Mouse (Mus musculus): ENCODE results near the gene Rxfp4. TPM values are rescaled to one million over a fixed set of nuclear protein-coding genes. Genes with fewer than 3 reads are reported as not detected.
A peak's percentile ranks its signal among the peaks of the same experiment; 100 is the strongest.

Gene Rxfp4
- not detected in 2 replicates for polyA plus RNA-seq (2015; fragmentation: Nextera tagmentation; extraction: Ambion mirVana)

DNA sequence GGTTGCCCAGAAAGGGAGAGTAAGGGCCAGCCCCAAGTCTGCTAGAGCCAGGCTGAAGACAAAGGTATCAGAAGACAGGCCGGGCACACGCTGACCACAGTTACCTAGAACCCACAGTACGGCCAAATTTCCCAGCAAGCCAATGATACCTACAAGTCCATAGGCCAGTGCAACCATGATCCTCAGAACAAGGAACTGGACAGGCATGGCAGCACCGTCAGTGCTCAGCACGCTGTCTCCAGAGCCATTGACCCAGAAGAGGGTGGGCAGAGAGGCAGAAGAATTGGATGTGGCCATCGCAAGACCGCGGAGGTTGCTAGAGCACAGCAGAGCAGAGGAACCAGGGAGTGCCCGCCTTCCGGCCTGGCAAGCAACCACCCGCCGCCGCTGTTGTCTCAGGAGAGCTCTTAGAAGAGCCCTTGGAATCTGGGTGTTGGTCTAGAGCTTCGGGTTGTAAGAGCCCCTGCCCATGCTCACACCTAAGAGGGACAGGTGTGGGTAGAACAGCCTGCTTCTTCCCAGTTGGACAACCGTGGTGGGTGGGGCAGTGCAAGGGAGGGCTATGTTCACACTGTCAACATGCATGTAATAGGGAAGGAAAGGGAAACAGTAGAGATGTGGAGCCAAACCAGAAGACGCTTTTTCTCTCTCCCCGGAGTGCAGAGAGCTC is at the start of gene Rxfp4:
Rxfp4 (minus strand) TSS at position 297 of the 670 bp plus-strand sequence.
- Histone ChIP-seq H3K27ac (ENCODE audit: low read length) (no peak within 1 kb of the TSS), H3K36me3 (ENCODE audit: insufficient read depth, low read length) (peaks cover 7% of the 10 kb centered on the region), H3K4me1 (ENCODE audit: insufficient read depth, low read length) (no peaks in the 10 kb centered on the region; the same call in 1 of the 2 replicates), H3K4me2 (replicated peaks; ENCODE audit: low read depth, low read length) (no peak within 1 kb of the TSS), H3K27me3 (ENCODE audit: insufficient read depth, low read length) (no peaks in the 10 kb centered on the region), H3K4me3 (ENCODE audit: low read length) (no peak within 1 kb of the TSS), H3K9me3 (ENCODE audit: low read length) (no peaks in the 10 kb centered on the region), H3K9ac (replicated peaks; ENCODE audit: low read length) (no peak within 1 kb of the TSS)
- 89% methylated on average over 17 of the region's 17 CpGs for WGBS
- ATAC-seq (ENCODE audit: low FRiP score, low TSS enrichment) = no peak

DNA sequence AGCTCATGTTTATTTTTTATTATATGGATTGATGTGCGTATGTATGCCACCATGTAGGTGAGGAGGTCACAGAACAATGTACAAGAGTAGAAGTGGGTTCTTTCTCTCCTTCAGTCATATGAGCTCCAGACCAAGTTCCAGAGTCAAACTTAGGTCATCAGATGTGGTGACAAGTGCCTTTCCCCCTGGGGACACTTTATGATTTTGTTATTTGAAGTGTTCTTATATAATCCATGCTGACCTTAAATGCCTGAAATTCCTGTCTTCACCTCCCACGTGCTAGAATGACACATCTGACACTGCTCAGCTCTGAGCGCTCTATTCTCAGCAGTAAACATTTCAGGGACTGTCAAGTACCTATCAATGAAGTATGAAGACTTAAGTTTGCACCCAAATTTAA is 48.3 kb upstream of the Rxfp4 start:
- H3K36me3 ChIP-seq (ENCODE audit: insufficient read depth, low read length) = peaks cover 78% of the 10 kb centered on the region
- 63% methylated on average over 3 of the region's 3 CpGs for WGBS
- no peaks in the 10 kb centered on the region for H3K9me3 ChIP-seq (ENCODE audit: low read length)
- H3K9ac ChIP-seq (replicated peaks; ENCODE audit: low read length) = no peak overlapping the region
- ATAC-seq (ENCODE audit: low FRiP score, low TSS enrichment) = no peak
- H3K4me2 ChIP-seq (replicated peaks; ENCODE audit: low read depth, low read length) = no peak overlapping the region
- H3K27ac ChIP-seq (ENCODE audit: low read length) = no peak overlapping the region
- no peak overlapping the region for H3K4me3 ChIP-seq (ENCODE audit: low read length)
- no peaks in the 10 kb centered on the region for H3K27me3 ChIP-seq (ENCODE audit: insufficient read depth, low read length)
- no peaks in the 10 kb centered on the region for H3K4me1 ChIP-seq (ENCODE audit: insufficient read depth, low read length)

DNA sequence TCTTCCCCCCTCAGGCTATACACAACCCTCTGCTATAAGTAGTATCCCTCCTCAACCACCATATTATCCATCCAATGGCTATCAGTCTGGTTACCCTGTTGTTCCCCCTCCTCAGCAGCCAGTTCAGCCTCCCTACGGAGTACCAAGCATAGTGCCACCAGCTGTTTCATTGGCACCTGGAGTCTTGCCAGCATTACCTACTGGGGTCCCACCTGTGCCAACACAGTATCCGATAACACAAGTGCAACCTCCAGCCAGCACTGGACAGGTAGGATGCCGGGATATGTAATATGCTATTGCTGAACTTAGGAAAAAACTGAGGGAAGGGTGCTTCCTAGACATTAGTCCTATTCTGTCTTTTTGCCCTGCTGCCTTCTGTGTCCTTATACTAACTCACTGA is 47.3 kb upstream of the Rxfp4 start:
- Histone ChIP-seq H3K9ac (replicated peaks; ENCODE audit: low read length) (no peak overlapping the region), H3K4me1 (ENCODE audit: insufficient read depth, low read length) (no peaks in the 10 kb centered on the region), H3K27ac (ENCODE audit: low read length) (no peak overlapping the region), H3K36me3 (ENCODE audit: insufficient read depth, low read length) (peaks cover 82% of the 10 kb centered on the region), H3K4me2 (replicated peaks; ENCODE audit: low read depth, low read length) (no peak overlapping the region), H3K27me3 (ENCODE audit: insufficient read depth, low read length) (no peaks in the 10 kb centered on the region), H3K4me3 (ENCODE audit: low read length) (no peak overlapping the region), H3K9me3 (ENCODE audit: low read length) (no peaks in the 10 kb centered on the region)
- ATAC-seq (ENCODE audit: low FRiP score, low TSS enrichment) = no peak
- 92% methylated on average over 3 of the region's 3 CpGs for WGBS

DNA sequence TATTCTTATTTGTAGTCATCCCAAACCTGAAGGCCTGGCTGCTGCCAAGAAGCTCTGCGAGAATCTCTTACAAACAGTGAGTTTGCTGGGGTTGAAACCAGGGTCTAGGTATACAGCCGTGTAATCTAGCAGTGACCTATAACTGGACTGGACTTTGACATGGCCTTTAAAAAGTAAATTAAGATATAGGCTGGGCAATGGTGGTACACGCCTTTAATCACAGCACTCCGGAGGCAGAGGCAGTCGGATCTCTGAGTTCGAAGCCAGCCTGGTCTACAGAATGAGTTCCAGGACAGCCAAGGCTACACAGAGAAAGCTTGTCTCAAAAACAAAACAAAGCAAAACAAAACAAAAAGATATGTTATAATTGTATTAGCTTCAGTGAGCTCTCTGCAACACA is 45.9 kb upstream of the Rxfp4 start:
- Histone ChIP-seq H3K27ac (ENCODE audit: low read length) (no peak overlapping the region), H3K4me3 (ENCODE audit: low read length) (no peak overlapping the region)
- 94% methylated on average over 6 of the region's 6 CpGs for WGBS

DNA sequence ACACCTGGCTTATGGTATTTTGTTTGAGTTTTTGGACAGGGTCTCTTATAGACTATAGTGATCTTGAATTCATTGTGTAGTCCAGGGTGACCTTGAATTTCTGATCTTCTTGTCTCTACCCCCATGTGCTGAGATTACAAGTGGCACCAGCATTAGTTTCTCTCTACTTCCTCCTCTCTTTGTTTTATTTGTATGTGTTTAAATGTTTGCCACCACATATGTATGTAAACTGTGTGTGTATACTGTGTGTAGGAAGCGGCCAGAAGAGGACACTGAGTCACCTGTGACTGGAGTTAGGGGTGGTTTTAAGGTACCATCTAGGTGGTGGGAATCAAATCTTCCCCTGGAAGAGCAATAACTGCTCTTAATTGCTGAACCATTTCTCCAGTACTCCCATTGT is 45.1 kb upstream of the Rxfp4 start:
- Histone ChIP-seq H3K9ac (replicated peaks; ENCODE audit: low read length) (no peak overlapping the region), H3K27me3 (ENCODE audit: insufficient read depth, low read length) (no peaks in the 10 kb centered on the region), H3K9me3 (ENCODE audit: low read length) (no peaks in the 10 kb centered on the region), H3K36me3 (ENCODE audit: insufficient read depth, low read length) (peaks cover 85% of the 10 kb centered on the region), H3K27ac (ENCODE audit: low read length) (no peak overlapping the region), H3K4me3 (ENCODE audit: low read length) (no peak overlapping the region), H3K4me2 (replicated peaks; ENCODE audit: low read depth, low read length) (no peak overlapping the region), H3K4me1 (ENCODE audit: insufficient read depth, low read length) (no peaks in the 10 kb centered on the region)
- WGBS = 97% methylated on average over 1 of the region's 1 CpGs
- ATAC-seq (ENCODE audit: low FRiP score, low TSS enrichment) = no peak

More for the DNA sequence above, 45.9 kb upstream of the Rxfp4 start:
- peaks cover 85% of the 10 kb centered on the region for H3K36me3 ChIP-seq (ENCODE audit: insufficient read depth, low read length)
- no peaks in the 10 kb centered on the region for H3K27me3 ChIP-seq (ENCODE audit: insufficient read depth, low read length)
- H3K4me2 ChIP-seq (replicated peaks; ENCODE audit: low read depth, low read length) = no peak overlapping the region
- H3K4me1 ChIP-seq (ENCODE audit: insufficient read depth, low read length) = no peaks in the 10 kb centered on the region
- no peak for ATAC-seq (ENCODE audit: low FRiP score, low TSS enrichment)
- H3K9ac ChIP-seq (replicated peaks; ENCODE audit: low read length) = no peak overlapping the region
- H3K9me3 ChIP-seq (ENCODE audit: low read length) = no peaks in the 10 kb centered on the region

DNA sequence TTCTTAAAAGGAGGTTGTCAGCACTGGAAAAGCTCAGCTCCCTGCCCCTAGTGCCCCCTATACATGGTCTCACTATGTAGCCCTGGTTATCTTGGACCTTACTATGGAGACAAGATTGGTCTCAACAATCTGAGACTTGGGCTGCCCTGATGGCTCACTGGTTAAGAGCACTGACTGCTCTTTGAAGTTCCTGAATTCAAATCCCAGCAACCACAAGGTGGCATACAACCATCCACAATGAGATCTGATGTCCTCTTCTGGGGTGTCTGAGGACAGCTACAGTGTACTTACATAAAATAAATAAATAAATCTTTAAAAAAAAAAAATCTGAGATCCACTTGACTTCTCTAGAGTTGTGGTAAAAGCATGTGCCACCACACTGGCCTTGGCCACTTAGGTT is 42.6 kb upstream of the Rxfp4 start:
- no peak for ATAC-seq (ENCODE audit: low FRiP score, low TSS enrichment)
- H3K9ac ChIP-seq (replicated peaks; ENCODE audit: low read length) = no peak overlapping the region

DNA sequence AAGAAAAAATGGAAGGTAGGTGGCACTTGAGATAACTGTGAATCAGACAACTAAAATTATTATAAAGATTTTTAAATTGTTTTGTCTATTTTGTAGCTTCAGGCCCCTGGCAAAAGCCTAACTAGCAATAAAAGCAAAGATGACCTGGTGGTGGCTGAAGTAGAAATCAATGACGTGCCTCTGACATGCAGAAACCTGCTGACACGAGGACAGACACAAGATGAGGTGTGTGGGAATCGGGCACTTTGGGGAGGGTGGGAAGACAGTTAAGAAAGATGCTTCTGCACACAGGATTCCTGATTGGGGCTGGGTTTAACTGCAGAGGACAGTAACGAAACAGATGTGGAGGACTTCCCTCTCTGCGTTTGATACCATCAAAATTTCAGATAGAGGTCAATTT is 36.1 kb upstream of the Rxfp4 start:
- ATAC-seq (ENCODE audit: low FRiP score, low TSS enrichment) = no peak
- WGBS = 93% methylated on average over 5 of the region's 5 CpGs
- H3K9me3 ChIP-seq (ENCODE audit: low read length) = no peaks in the 10 kb centered on the region
- no peak overlapping the region for H3K9ac ChIP-seq (replicated peaks; ENCODE audit: low read length)
- H3K4me1 ChIP-seq (ENCODE audit: insufficient read depth, low read length) = peaks cover 10% of the 10 kb centered on the region
- H3K4me2 ChIP-seq (replicated peaks; ENCODE audit: low read depth, low read length) = no peak overlapping the region
- H3K4me3 ChIP-seq (ENCODE audit: low read length) = no peak overlapping the region
- H3K36me3 ChIP-seq (ENCODE audit: insufficient read depth, low read length) = peaks cover 57% of the 10 kb centered on the region
- H3K27ac ChIP-seq (ENCODE audit: low read length) = no peak overlapping the region
- H3K27me3 ChIP-seq (ENCODE audit: insufficient read depth, low read length) = no peaks in the 10 kb centered on the region

More for the DNA sequence above, 42.6 kb upstream of the Rxfp4 start:
- no peaks in the 10 kb centered on the region for H3K9me3 ChIP-seq (ENCODE audit: low read length)
- H3K27me3 ChIP-seq (ENCODE audit: insufficient read depth, low read length) = no peaks in the 10 kb centered on the region
- H3K4me1 ChIP-seq (ENCODE audit: insufficient read depth, low read length) = no peaks in the 10 kb centered on the region
- H3K27ac ChIP-seq (ENCODE audit: low read length) = no peak overlapping the region
- no peak overlapping the region for H3K4me3 ChIP-seq (ENCODE audit: low read length)
- no peak overlapping the region for H3K4me2 ChIP-seq (replicated peaks; ENCODE audit: low read depth, low read length)
- H3K36me3 ChIP-seq (ENCODE audit: insufficient read depth, low read length) = peaks cover 87% of the 10 kb centered on the region

DNA sequence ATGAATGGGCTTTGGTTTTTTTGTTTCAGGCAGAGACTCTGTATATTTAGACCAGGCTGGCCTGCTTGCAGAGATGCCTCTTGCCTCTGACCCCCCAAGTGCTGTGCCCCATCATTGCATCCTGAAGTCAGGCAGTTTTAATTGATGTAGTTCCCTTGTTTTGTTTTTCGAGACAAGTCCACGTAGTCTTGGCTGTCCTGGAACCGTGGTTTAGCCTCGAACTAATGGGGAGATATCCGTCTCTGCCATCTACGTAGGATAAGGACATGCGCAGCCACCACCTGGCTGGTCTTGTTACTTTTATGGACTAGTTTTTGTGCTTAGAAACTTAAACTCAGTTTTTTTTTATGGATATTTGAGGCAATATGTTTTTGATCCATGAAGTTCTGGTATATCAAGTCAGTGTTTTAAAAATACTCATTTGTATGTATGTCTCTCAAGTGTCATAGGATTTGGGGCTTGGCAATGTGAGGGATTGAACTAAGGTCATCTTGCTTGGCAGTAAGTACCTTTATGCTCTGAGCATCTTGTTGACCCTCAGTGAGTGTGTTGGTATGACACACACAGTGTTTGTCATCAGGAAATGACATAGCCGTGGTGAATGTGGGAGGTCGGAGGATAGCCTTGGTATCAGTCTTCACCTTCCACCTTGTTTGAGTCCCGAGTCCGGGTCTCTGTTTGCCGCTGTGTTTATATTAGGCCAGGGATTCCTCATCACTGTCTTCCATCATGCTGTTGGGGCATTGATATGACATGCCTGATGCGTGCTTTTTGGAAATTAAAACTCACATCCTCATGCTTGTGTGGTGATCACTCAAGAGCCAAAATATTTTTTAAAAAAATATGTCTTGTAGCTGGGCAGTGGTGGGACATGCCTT is 34.0 kb upstream of the Rxfp4 start:
- Histone ChIP-seq H3K4me2 (replicated peaks; ENCODE audit: low read depth, low read length) (peak overlapping the region; percentile 96), H3K9me3 (ENCODE audit: low read length) (no peaks in the 10 kb centered on the region), H3K9ac (replicated peaks; ENCODE audit: low read length) (peak overlapping the region; percentile 98), H3K27me3 (ENCODE audit: insufficient read depth, low read length) (no peaks in the 10 kb centered on the region), H3K4me1 (ENCODE audit: insufficient read depth, low read length) (peaks cover 10% of the 10 kb centered on the region), H3K27ac (ENCODE audit: low read length) (peak overlapping the region; percentile 98; the same call in 1 of the 2 replicates), H3K4me3 (ENCODE audit: low read length) (peak overlapping the region; percentile 98), H3K36me3 (ENCODE audit: insufficient read depth, low read length) (peaks cover 41% of the 10 kb centered on the region)
- no peak for ATAC-seq (ENCODE audit: low FRiP score, low TSS enrichment)
- WGBS = 29% methylated on average over 13 of the region's 13 CpGs

DNA sequence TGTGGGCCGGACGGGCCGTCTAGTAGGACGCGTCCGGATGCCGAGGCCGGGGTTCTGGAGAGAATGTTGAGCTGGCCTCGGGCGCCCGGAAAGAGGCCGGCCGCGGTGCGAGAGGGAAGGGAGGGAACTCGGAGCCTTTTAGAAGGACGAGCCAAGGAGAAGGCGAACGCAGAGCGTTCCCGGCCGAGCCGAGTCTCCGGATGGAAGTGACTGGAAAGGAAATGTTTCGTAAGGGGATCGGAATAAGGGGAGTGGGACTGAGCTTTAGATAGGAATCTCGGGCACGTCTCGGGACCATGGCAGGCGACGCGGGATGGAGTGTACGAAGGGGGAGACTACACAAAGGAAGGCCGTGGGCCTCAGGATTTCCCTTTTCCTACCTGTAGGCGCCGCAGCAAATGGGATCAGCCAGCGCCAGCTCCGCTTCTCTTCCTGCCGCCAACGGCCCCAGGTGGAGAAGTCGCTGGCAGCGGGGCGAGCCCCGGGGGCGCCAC is 33.1 kb upstream of the Rxfp4 start:
- Histone ChIP-seq H3K36me3 (ENCODE audit: insufficient read depth, low read length) (peaks cover 33% of the 10 kb centered on the region), H3K27me3 (ENCODE audit: insufficient read depth, low read length) (no peaks in the 10 kb centered on the region), H3K9ac (replicated peaks; ENCODE audit: low read length) (peak overlapping the region; percentile 98), H3K9me3 (ENCODE audit: low read length) (no peaks in the 10 kb centered on the region), H3K4me1 (ENCODE audit: insufficient read depth, low read length) (peaks cover 10% of the 10 kb centered on the region), H3K4me2 (replicated peaks; ENCODE audit: low read depth, low read length) (peak overlapping the region; percentile 96), H3K4me3 (ENCODE audit: low read length) (peak overlapping the region; percentile 98), H3K27ac (ENCODE audit: low read length) (peak overlapping the region; percentile 98)
- under 1% methylated on average over 42 of the region's 45 CpGs for WGBS
- ATAC-seq (ENCODE audit: low FRiP score, low TSS enrichment) = peak; percentile 71

Measured in kidney, embryonic 16.5 days (tissue).